Mouse (Mus musculus): ENCODE measurements around the gene Tacc2. TPM values are rescaled to one million over a fixed set of nuclear protein-coding genes. Genes with fewer than 3 reads are reported as not detected.

The Tacc2 gene
- polyA plus RNA-seq, 1 experiment, result 32.3 TPM

- DNase-seq (ENCODE audit: low read depth), result no peak
These were observed 190.9 kb downstream of the Tacc2 start for GRCm38 (mm10) chr7:130768151-130768550.

DNA sequence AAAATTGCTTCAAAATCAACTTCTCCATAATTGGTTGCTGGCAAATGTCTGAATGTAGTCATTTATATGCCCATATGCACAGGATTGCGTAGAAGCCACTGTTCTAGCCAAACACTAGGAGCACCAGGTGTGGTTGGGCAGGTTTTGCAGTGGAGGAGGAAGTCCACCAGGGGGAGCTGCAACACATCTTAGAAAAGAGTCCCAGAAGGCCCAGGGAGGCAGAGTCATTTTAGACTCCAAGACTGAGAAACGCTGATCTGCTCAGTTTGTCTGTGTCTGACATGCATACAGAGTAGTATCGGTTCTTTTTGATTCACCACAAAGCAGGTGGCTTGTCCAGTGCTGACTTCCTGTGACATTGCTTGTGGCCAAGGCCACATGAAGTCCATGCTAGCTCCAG lies 193.5 kb downstream of the Tacc2 start:
- no peak for DNase-seq (ENCODE audit: low read depth)

GRCm38 (mm10) chr7:130773171-130773830 lies 196.1 kb downstream of the Tacc2 start:
- no peak for DNase-seq (ENCODE audit: low read depth)

GRCm38 (mm10) chr7:130773914-130774630 lies 196.8 kb downstream of the Tacc2 start, which contains the start of gene Btbd16:
TSS of gene Btbd16 (plus strand) at chr7:130774069.
- no peak for DNase-seq (ENCODE audit: low read depth)

DNA sequence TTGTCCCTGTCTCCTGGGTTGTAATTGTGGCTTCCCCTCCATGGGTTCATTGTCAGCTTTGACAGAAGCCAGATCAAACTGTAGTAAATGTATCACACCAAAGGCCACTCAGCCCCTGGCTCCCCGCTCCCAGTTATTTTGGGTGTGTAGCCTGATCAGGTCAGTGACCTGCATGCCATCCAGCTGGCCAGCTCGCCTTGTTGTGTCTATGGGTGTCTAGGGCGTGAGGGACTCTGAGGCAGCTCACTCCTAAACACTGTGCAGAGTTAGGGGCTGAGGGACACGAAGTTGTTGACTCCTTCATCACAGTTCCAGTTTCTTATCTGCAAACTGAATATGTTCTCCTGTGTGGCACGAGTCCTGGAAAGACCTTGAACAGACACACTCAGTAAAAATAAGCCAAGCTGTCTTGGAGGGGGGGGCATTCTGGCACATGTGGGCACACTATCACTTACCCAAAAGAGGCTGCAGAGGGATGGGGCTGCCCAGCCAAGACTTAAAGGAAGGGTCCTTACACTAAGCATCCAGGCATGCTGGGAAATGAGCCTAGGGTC lies 203.7 kb downstream of the Tacc2 start:
- DNase-seq (ENCODE audit: low read depth), result no peak

- no peak for DNase-seq (ENCODE audit: low read depth)
These were observed 205.3 kb downstream of the Tacc2 start for GRCm38 (mm10) chr7:130782501-130783050.

DNA sequence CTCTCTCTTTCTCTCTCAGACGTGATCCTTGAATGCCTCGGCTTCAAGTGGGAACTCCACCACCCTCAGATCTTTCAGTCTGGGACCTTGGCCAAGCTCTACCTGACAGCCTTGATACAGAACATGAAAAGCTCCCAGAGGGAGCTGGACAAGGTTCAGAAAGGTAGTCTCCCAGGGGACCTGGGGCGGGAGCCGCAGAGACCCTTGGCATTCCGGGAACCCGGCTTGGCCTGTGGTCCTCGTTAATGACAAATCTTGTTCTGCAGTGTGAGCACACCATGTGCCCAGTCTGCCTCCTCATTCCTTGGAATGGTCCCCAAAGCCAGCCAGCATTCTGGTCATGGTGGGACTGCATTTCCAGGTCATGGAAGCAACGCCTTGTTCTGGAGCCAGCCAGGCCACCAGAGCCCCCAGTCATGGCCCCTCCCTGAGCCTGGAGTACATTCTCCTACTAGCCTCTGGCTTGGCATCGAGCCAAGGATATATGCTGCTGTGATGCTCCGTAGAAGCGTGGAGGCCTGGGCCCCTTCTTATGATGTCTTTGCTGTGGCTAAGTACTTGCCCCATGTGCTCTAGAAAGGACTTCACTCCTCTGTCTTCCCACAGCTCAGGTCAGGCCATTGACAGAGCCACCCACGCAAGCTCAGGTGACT lies 208.8 kb downstream of the Tacc2 start:
- no peak for DNase-seq (ENCODE audit: low read depth)

GRCm38 (mm10) chr7:130786708-130787107 lies 209.5 kb downstream of the Tacc2 start:
- DNase-seq (ENCODE audit: low read depth), result no peak

DNA sequence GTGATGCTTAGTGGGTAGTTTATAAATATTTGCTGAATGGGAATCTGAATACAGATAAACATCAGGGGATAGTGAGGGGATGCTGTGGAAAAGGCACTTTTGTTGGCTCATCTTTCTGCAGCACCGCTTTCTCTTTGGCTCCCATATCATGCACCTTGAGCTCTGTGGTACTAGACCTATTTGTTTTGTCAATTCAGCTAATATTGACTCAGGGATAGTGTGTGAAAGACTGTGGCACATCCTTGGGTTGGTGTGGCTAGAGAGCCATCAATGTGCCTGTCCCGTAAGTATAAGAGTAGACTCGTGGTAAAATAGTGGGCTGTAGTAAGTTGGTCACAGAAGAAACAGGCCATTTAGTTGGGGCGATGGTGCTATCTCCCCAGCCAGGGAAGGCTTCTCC lies 210.3 kb downstream of the Tacc2 start:
- DNase-seq (ENCODE audit: low read depth), result no peak

- no peak for DNase-seq (ENCODE audit: low read depth)
These were observed 211.7 kb downstream of the Tacc2 start for GRCm38 (mm10) chr7:130788950-130789349.

GRCm38 (mm10) chr7:130789456-130789855 lies 212.2 kb downstream of the Tacc2 start:
- no peak for DNase-seq (ENCODE audit: low read depth)

- no peak for DNase-seq (ENCODE audit: low read depth)
These were observed 216.4 kb downstream of the Tacc2 start for GRCm38 (mm10) chr7:130793671-130794070.

GRCm38 (mm10) chr7:130796786-130797185 lies 219.5 kb downstream of the Tacc2 start:
- DNase-seq (ENCODE audit: low read depth), result no peak

DNA sequence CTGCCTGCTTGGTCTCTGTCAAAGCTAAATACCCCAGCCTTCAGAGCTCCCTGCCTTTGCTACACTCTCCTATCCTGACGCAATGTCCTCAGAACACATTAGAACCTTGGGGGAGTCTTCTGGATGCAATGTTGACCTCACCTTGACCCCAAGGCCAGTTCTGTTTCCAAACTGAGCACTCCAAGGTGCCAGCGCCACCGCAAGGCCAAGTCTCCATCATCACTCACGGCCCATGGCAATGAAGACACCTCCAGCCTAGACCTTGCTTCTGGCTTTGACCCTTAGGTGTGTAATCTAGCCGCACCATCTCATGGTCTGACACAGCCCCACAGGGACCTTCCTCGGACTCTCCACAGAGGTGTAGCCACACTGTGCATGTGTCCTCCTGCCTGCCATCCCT lies 220.3 kb downstream of the Tacc2 start:
- DNase-seq (ENCODE audit: low read depth), result no peak

DNA sequence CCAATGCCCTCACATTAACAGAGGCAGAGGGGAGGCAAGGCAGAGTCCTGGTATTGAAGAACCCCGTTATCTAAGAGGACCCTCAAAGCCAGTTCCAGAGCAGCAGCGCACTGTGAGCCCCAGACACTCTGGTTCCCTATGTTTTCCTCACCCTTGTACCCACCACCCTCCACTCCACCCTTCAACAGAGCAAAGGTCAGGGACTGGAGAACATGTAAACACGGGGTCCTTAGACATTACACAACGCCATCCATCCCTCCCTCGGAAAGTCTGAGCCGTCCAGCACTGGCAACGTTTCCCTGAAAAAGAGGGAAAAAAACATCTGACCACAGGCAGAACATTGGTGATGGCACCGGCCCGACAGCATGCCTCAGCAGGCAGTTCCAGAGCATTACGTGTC lies 222.2 kb downstream of the Tacc2 start:
- DNase-seq (ENCODE audit: low read depth), result no peak

DNA sequence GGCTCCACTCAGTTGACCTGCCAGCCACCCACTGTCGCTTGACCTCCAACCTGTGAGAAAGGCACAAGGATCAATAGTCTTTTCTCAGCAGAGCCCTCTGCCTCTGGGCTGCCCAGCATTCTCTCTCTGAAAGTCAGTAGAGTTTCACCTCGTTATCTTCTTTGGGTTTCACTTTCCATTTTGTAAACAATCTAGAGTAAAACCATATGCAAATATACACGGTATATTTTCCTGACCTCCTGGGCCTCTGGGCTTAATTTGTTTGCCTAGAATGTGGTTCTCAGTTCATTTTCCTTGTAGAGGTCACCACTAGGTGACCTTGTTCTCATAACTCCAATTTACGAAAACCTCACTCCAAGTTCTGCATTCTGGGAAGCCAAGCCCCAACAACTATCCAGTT lies 223.4 kb downstream of the Tacc2 start:
- DNase-seq (ENCODE audit: low read depth), result no peak

- no peak for DNase-seq (ENCODE audit: low read depth)
These were observed 224.6 kb downstream of the Tacc2 start for GRCm38 (mm10) chr7:130801811-130802210.

DNA sequence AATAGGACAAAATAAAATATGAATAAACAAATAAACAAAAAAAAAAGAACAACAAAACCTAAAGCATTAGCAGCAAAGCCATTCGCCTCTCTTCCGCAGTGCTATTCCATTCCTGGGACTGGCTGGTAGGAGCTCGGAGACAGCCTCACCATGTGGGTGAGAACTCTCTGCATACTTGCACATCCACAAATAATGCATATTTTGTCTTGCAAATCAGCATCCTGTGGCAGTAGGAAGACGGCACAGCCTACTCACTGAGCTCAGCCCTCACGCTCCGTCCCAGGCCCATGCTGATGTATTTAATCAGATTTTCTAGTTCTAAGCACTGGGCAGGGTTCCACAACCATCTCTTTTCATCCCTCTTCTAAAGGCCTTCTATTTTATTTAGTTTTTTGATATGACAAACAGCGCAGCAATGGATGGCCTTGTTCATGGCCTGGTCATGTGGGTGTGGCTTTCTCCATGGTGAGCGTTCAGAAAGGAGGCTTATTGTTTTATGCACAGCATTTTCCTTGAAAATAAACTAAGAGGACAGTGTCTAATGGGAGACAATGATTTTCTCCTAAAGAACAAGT lies 226.1 kb downstream of the Tacc2 start:
- no peak for DNase-seq (ENCODE audit: low read depth)

DNA sequence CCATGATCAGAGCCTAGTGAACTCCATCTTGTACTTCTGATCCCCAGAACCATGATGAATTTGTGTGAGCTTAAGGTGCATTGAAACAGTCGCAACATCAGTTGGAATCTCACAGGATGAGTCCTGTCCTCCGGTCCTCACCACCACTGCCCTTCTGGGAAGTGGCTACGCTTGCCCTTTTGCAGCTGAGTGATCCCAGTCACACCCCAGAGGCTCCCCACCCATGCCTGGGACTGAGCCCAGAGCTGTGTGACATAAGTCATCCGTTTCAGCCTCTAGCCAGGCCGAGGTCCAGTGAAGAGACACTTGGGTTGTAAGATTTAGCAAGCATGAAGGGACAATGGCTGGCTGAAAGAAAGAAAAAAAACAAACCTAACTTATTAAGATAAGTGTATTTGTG lies 227.8 kb downstream of the Tacc2 start:
- DNase-seq (ENCODE audit: low read depth), result no peak

GRCm38 (mm10) chr7:130807749-130808148 lies 230.5 kb downstream of the Tacc2 start:
- DNase-seq (ENCODE audit: low read depth), result no peak

GRCm38 (mm10) chr7:130808694-130809093 lies 231.5 kb downstream of the Tacc2 start:
- DNase-seq (ENCODE audit: low read depth), result no peak

GRCm38 (mm10) chr7:130810238-130810637 lies 233.0 kb downstream of the Tacc2 start:
- no peak for DNase-seq (ENCODE audit: low read depth)

Measured in gonadal fat pad, adult 2 months (tissue).